Mouse (Mus musculus) E14TG2a.4 (cell line): ENCODE measurements around the gene Edem2.

Experiments
- H3K27me3 ChIP-seq: 2 replicates; pipeline ENCODE4 v1.6.1; 2014; ENCODE audit warnings: low read length, control low read depth; ENCODE audit not compliant: insufficient read depth
- H3K36me3 ChIP-seq: 2 replicates; pipeline ENCODE4 v1.6.1; 2014; ENCODE audit warnings: low read length, control low read depth; ENCODE audit not compliant: insufficient read depth
- H3K4me1 ChIP-seq: replicated peaks from 2 replicates; pipeline ENCODE4 v1.6.1; 2014; ENCODE audit warnings: low read depth, low read length, control low read depth
- H3K4me3 ChIP-seq: replicated peaks from 2 replicates; pipeline ENCODE4 v1.5.1; 2014; ENCODE audit warnings: mild to moderate bottlenecking, low read length
- H3K9me3 ChIP-seq: 2 replicates; pipeline ENCODE4 v1.6.1; 2014; ENCODE audit warnings: low read length, control low read depth
- CTCF ChIP-seq: conservative IDR thresholded peaks from 2 replicates; pipeline ENCODE4 v1.5.1; 2014; ENCODE audit warnings: low read length
- NANOG ChIP-seq: IDR thresholded peaks from 2 replicates; pipeline ENCODE4 v1.6.1; 2014; ENCODE audit warnings: borderline replicate concordance, low read length, mixed read lengths
- POU5F1 ChIP-seq: IDR thresholded peaks from 2 replicates; pipeline ENCODE4 v1.6.1; 2014; ENCODE audit warnings: low read length, borderline replicate concordance

Gene Edem2

GRCm38 (mm10) chr2:155673546-155673945 lies 55.7 kb downstream of the Edem2 start:
- TF ChIP-seq NANOG (no peak), CTCF (peak; percentile 58)
- no peaks in the 10 kb centered on the region for H3K27me3 ChIP-seq
- H3K9me3 ChIP-seq: no peaks in the 10 kb centered on the region
- H3K36me3 ChIP-seq: peaks cover 22% of the 10 kb centered on the region
- H3K4me1 ChIP-seq: no peaks in the 10 kb centered on the region
- no peak overlapping the region for H3K4me3 ChIP-seq

- H3K36me3 ChIP-seq: peaks cover 23% of the 10 kb centered on the region
- H3K27me3 ChIP-seq: no peaks in the 10 kb centered on the region
- H3K4me1 ChIP-seq: no peaks in the 10 kb centered on the region
- TF ChIP-seq NANOG (no peak), CTCF (no peak), POU5F1 (no peak)
- H3K9me3 ChIP-seq: no peaks in the 10 kb centered on the region
- no peak overlapping the region for H3K4me3 ChIP-seq
Measured at GRCm38 (mm10) chr2:155671236-155671635, 58.0 kb downstream of the Edem2 start.

- peaks cover 35% of the 10 kb centered on the region for H3K36me3 ChIP-seq
- H3K4me3 ChIP-seq: no peak overlapping the region
- H3K4me1 ChIP-seq: peaks cover 9% of the 10 kb centered on the region
- H3K27me3 ChIP-seq: no peaks in the 10 kb centered on the region
- TF ChIP-seq CTCF: peak; percentile 63
- TF ChIP-seq NANOG: no peak
- no peaks in the 10 kb centered on the region for H3K9me3 ChIP-seq
Measured at GRCm38 (mm10) chr2:155668461-155668860, 60.8 kb downstream of the Edem2 start.

GRCm38 (mm10) chr2:155667881-155668280 lies 61.4 kb downstream of the Edem2 start:
- TF ChIP-seq NANOG (no peak), POU5F1 (no peak), CTCF (no peak)
- H3K27me3 ChIP-seq: no peaks in the 10 kb centered on the region
- H3K36me3 ChIP-seq: peaks cover 41% of the 10 kb centered on the region
- no peak overlapping the region for H3K4me3 ChIP-seq
- H3K4me1 ChIP-seq: peaks cover 12% of the 10 kb centered on the region
- no peaks in the 10 kb centered on the region for H3K9me3 ChIP-seq

- Histone ChIP-seq H3K4me1 (peaks cover 12% of the 10 kb centered on the region), H3K36me3 (peaks cover 46% of the 10 kb centered on the region), H3K9me3 (no peaks in the 10 kb centered on the region), H3K27me3 (no peaks in the 10 kb centered on the region), H3K4me3 (no peak overlapping the region)
- TF ChIP-seq CTCF (no peak), POU5F1 (no peak), NANOG (peak; percentile 73; the same call in 1 of the 2 replicates)
Measured at GRCm38 (mm10) chr2:155663910-155664460, 65.3 kb downstream of the Edem2 start.

- TF ChIP-seq POU5F1: no peak
- no peak for TF ChIP-seq NANOG
- no peak for TF ChIP-seq CTCF
- H3K9me3 ChIP-seq: no peaks in the 10 kb centered on the region
- peaks cover 46% of the 10 kb centered on the region for H3K36me3 ChIP-seq
- no peak overlapping the region for H3K4me3 ChIP-seq
- H3K4me1 ChIP-seq: peaks cover 12% of the 10 kb centered on the region
- H3K27me3 ChIP-seq: no peaks in the 10 kb centered on the region
Measured at GRCm38 (mm10) chr2:155663097-155663496, 66.2 kb downstream of the Edem2 start.

- no peaks in the 10 kb centered on the region for H3K27me3 ChIP-seq
- H3K36me3 ChIP-seq: peaks cover 52% of the 10 kb centered on the region
- H3K4me1 ChIP-seq: peaks cover 12% of the 10 kb centered on the region
- H3K9me3 ChIP-seq: no peaks in the 10 kb centered on the region
- TF ChIP-seq CTCF (no peak), NANOG (no peak)
- no peak overlapping the region for H3K4me3 ChIP-seq
Measured at GRCm38 (mm10) chr2:155662390-155662789, 66.9 kb downstream of the Edem2 start.

- Histone ChIP-seq H3K27me3 (no peaks in the 10 kb centered on the region), H3K9me3 (no peaks in the 10 kb centered on the region), H3K4me1 (peaks cover 4% of the 10 kb centered on the region; the same call in 1 of the 2 replicates), H3K4me3 (no peak overlapping the region), H3K36me3 (peaks cover 63% of the 10 kb centered on the region)
- TF ChIP-seq CTCF (no peak), POU5F1 (no peak), NANOG (no peak)
Measured at GRCm38 (mm10) chr2:155655759-155656372, 73.4 kb downstream of the Edem2 start.

- Histone ChIP-seq H3K9me3 (no peaks in the 10 kb centered on the region), H3K27me3 (no peaks in the 10 kb centered on the region), H3K36me3 (peaks cover 68% of the 10 kb centered on the region), H3K4me3 (no peak overlapping the region), H3K4me1 (peaks cover 4% of the 10 kb centered on the region; the same call in 1 of the 2 replicates)
- TF ChIP-seq POU5F1: no peak
- no peak for TF ChIP-seq NANOG
- no peak for TF ChIP-seq CTCF
Measured at GRCm38 (mm10) chr2:155652618-155653017, 76.7 kb downstream of the Edem2 start.
